In genomic region chr11:118161240-118161639, GRCm38 (mm10) we compare ENCODE assay signal across 17 mouse cellular contexts. TPM values are rescaled to one million over a fixed set of nuclear protein-coding genes. Genes with fewer than 3 reads are reported as not detected.
A peak's percentile ranks its signal among the peaks of the same experiment; 100 is the strongest.
DNase-seq lines count a peak whose midpoint lies in the region; ATAC-seq and TF ChIP-seq lines count a peak whose summit lies in the region.
"Had no signal": no experiment of that assay in that cellular context is flagged by ENCODE, and none has a peak within 500 bp of the region (broad histone marks: within the 10 kb centered on the region; RNA-seq: fewer than 3 reads in every experiment).

No protein-coding gene starts in this region.

- H3K27ac ChIP-seq in heart, embryonic 14.5 days (replicated peaks in 1 of 2; ENCODE audit: control insufficient read depth in 1 of 2, insufficient read depth in 1 of 2, low read depth in 2 of 2, low read length in 2 of 2) = peak overlapping the region; percentile 80 to 92
- peak overlapping the region; percentile 41; the same call in 1 of the 2 replicates for H3K27ac ChIP-seq in kidney, embryonic 16.5 days (ENCODE audit: low read length)
- H3K27ac ChIP-seq in stomach, postnatal 0 days (replicated peaks) = no peak overlapping the region
- H3K27ac ChIP-seq: embryonic facial prominence, embryonic 12.5 days; neural tube, embryonic 15.5 days had no signal

- peaks cover 24 to 37% of the 10 kb centered on the region in 2 experiments for H3K4me1 ChIP-seq in heart, embryonic 14.5 days (ENCODE audit: control insufficient read depth in 2 of 2, insufficient read depth in 2 of 2, low read length in 2 of 2)
- peaks cover 24% of the 10 kb centered on the region for H3K4me1 ChIP-seq in kidney, embryonic 16.5 days (ENCODE audit: insufficient read depth, low read length)
- H3K4me1 ChIP-seq in stomach, postnatal 0 days (replicated peaks; ENCODE audit: control insufficient read depth, insufficient read depth) = no peaks in the 10 kb centered on the region; the same call in 1 of the 2 replicates

- no peak for DNase-seq in heart, adult 9 months (ENCODE audit: low spot score in 2 of 2)
- DNase-seq in kidney, adult 9 months = no peak
- DNase-seq in retina, postnatal 1 day = peak; percentile 34
- DNase-seq in retina, embryonic 14.5 days (ENCODE audit: low spot score) = no peak
- DNase-seq in stomach, postnatal 0 days (ENCODE audit: low spot score) = no peak
- DNase-seq in lung, postnatal 25 days (ENCODE audit: low spot score) = no peak
- DNase-seq: cerebellum, postnatal 25 days; gastrocnemius, postnatal 25 days; lung, postnatal 36 days; right cerebral cortex, postnatal 14 days had no signal

- 0 out of 2 replicates have a peak overlapping the region, but pooled peaks have one; percentile 1 for H3K9ac ChIP-seq in heart, embryonic 14.5 days (ENCODE audit: low read length)
- H3K9ac ChIP-seq in kidney, embryonic 16.5 days (replicated peaks; ENCODE audit: low read length) = no peak overlapping the region
- H3K9ac ChIP-seq in stomach, postnatal 0 days (ENCODE audit: low read length) = no peak overlapping the region
- H3K9ac ChIP-seq: embryonic facial prominence, embryonic 12.5 days; neural tube, embryonic 15.5 days had no signal

- H3K9me3 ChIP-seq in heart, embryonic 14.5 days (ENCODE audit: control insufficient read depth, low read length) = no peaks in the 10 kb centered on the region
- H3K9me3 ChIP-seq in kidney, embryonic 16.5 days (ENCODE audit: low read length) = no peaks in the 10 kb centered on the region
- no peaks in the 10 kb centered on the region for H3K9me3 ChIP-seq in stomach, postnatal 0 days (ENCODE audit: control insufficient read depth, low read length)
- H3K9me3 ChIP-seq: embryonic facial prominence, embryonic 12.5 days; neural tube, embryonic 15.5 days had no signal

- peak; percentile 38; the same call in 1 of the 2 replicates for ATAC-seq in heart, embryonic 14.5 days (ENCODE audit: insufficient number of reproducible peaks, insufficient read depth, low FRiP score, low read depth)
- peak; percentile 52 for ATAC-seq in kidney, embryonic 16.5 days (ENCODE audit: low FRiP score, low TSS enrichment)
- ATAC-seq in stomach, postnatal 0 days (ENCODE audit: low FRiP score, low TSS enrichment) = peak; percentile 43
- ATAC-seq: forebrain, embryonic 16.5 days; intestine, embryonic 16.5 days had no signal

- no peak for TF ChIP-seq CTCF in stomach, postnatal 0 days (IDR thresholded peaks at IDR 0.05; ENCODE audit: low read depth)

- no peak for TF ChIP-seq EP300 in stomach, postnatal 0 days (optimal IDR thresholded peaks at IDR 0.05)

- peaks cover 40% of the 10 kb centered on the region for H3K36me3 ChIP-seq in heart, embryonic 14.5 days (ENCODE audit: control insufficient read depth, insufficient read depth, low read length)
- H3K36me3 ChIP-seq in kidney, embryonic 16.5 days (ENCODE audit: insufficient read depth, low read length) = peaks cover 11% of the 10 kb centered on the region
- no peaks in the 10 kb centered on the region for H3K36me3 ChIP-seq in stomach, postnatal 0 days (ENCODE audit: control insufficient read depth, insufficient read depth, low read length)

- no peak overlapping the region for H3K4me2 ChIP-seq in heart, embryonic 14.5 days (ENCODE audit: low read length)
- H3K4me2 ChIP-seq in kidney, embryonic 16.5 days (replicated peaks; ENCODE audit: low read depth, low read length) = no peak overlapping the region
- no peak overlapping the region for H3K4me2 ChIP-seq in stomach, postnatal 0 days (replicated peaks; ENCODE audit: low read depth)
- H3K4me2 ChIP-seq: embryonic facial prominence, embryonic 12.5 days; neural tube, embryonic 15.5 days had no signal

- no peaks in the 10 kb centered on the region for H3K27me3 ChIP-seq in heart, embryonic 14.5 days (ENCODE audit: control insufficient read depth, insufficient read depth, low read length)
- no peaks in the 10 kb centered on the region for H3K27me3 ChIP-seq in kidney, embryonic 16.5 days (ENCODE audit: insufficient read depth, low read length)
- no peaks in the 10 kb centered on the region for H3K27me3 ChIP-seq in stomach, postnatal 0 days (ENCODE audit: control insufficient read depth, insufficient read depth, low read length)
- H3K27me3 ChIP-seq: CH12.LX; embryonic facial prominence, embryonic 12.5 days; neural tube, embryonic 15.5 days had no signal

- H3K4me3 ChIP-seq in heart, embryonic 14.5 days (ENCODE audit: control insufficient read depth in 1 of 2, insufficient read depth in 1 of 2, low read depth in 1 of 2, low read length in 2 of 2) = no peak overlapping the region
- no peak overlapping the region for H3K4me3 ChIP-seq in kidney, embryonic 16.5 days (ENCODE audit: low read length)
- no peak overlapping the region for H3K4me3 ChIP-seq in stomach, postnatal 0 days (ENCODE audit: low read depth, low read length)
- H3K4me3 ChIP-seq: embryonic facial prominence, embryonic 12.5 days; neural tube, embryonic 15.5 days had no signal

- WGBS in heart, embryonic 14.5 days = 52% methylated on average over 6 of the region's 6 CpGs
- WGBS in kidney, embryonic 16.5 days = 39% methylated on average over 6 of the region's 6 CpGs
- 68% methylated on average over 6 of the region's 6 CpGs for WGBS in stomach, postnatal 0 days

RNA-seq across cellular contexts. Expression of gene Dnah17, which starts 30.8 kb away (rescaled TPM):
- 0.11 and 0.23 TPM in 2 replicates for polyA plus RNA-seq in heart, embryonic 14.5 days (2014; fragmentation: Nextera tagmentation; extraction: Ambion mirVana)
- polyA plus RNA-seq in kidney, embryonic 16.5 days (2015; fragmentation: Nextera tagmentation; extraction: Ambion mirVana) = 0.16 and 0.19 TPM in 2 replicates
- polyA plus RNA-seq in stomach, postnatal 0 days (2015; fragmentation: Nextera tagmentation; extraction: Ambion mirVana) = 0.04 and 0.06 TPM in 2 replicates
